Mouse (Mus musculus): Measurements from ENCODE around the gene Ntrk3. TPM values are rescaled to one million over a fixed set of nuclear protein-coding genes. Genes with fewer than 3 reads are reported as not detected.

Gene Ntrk3
- total RNA-seq (2018; cell fraction: chromatin; rRNA removed), result under 1 TPM in 2 of 26 experiments, not detected in 24; 0.16 to 0.38 TPM
- total RNA-seq (2018; cell fraction: cytosol; rRNA removed), result not detected
- under 1 TPM in 1 of 26 experiments, not detected in 25; 0.30 TPM for total RNA-seq (2018; cell fraction: nucleus; rRNA removed)
- polyA plus RNA-seq (2018), result not detected in 3 replicates

GRCm38 (mm10) chr7:78737614-78738210 is at the start of gene Ntrk3:
Gene Ntrk3, minus strand, starts transcription at chr7:78738012.
- Histone ChIP-seq H3K36me3 (ENCODE audit: inconsistent target) (no peaks in the 10 kb centered on the region), H3K4me3 (ENCODE audit: inconsistent target) (no peak within 1 kb of the TSS), H3K27ac (no peak within 1 kb of the TSS), H3K79me2 (ENCODE audit: inconsistent target) (no peaks in the 10 kb centered on the region)
- 85% methylated on average over 5 of the region's 5 CpGs for WGBS (ENCODE audit: missing documents)

- H3K79me2 ChIP-seq (ENCODE audit: inconsistent target), result peaks cover 27% of the 10 kb centered on the region
- 90% methylated on average over 5 of the region's 5 CpGs for WGBS (ENCODE audit: missing documents)
- H3K4me3 ChIP-seq (ENCODE audit: inconsistent target), result no peak overlapping the region
- no peak overlapping the region for H3K27ac ChIP-seq
- peaks cover 24% of the 10 kb centered on the region for H3K36me3 ChIP-seq (ENCODE audit: inconsistent target)
These were observed 48.1 kb upstream of the Ntrk3 start for GRCm38 (mm10) chr7:78785906-78786305.

GRCm38 (mm10) chr7:78782639-78783581 is 45.1 kb upstream of the Ntrk3 start, which contains the start of the genes Mrps11 and Mrpl46:
Gene Mrps11, plus strand, starts transcription at chr7:78783119.
Gene Mrpl46, minus strand, starts transcription at chr7:78783531.
- WGBS (ENCODE audit: missing documents), result under 1% methylated on average over 44 of the region's 44 CpGs
- Histone ChIP-seq H3K36me3 (ENCODE audit: inconsistent target) (peaks cover 22% of the 10 kb centered on the region), H3K4me3 (ENCODE audit: inconsistent target) (peak within 1 kb of the TSS; percentile 99), H3K79me2 (ENCODE audit: inconsistent target) (peaks cover 29% of the 10 kb centered on the region), H3K27ac (peak within 1 kb of the TSS; percentile 92)

DNA sequence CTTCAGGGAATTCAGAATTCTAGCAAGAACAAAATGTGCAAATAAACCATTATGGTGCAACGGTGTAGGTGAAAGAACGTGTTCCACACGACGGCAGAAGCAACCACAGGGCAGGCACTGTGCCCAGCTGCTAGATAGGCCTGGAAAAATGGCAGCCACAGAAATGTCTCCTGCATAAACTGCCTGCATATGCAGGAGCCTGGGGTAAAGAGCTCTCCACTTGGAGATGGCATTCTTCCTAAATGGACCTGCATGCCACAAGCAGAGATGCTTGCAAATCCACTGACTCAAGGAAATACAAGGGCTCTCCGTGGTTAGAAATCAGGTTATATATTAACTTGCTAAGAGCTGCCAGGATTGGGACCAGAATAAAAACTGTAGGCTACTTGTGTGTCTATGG is 40.9 kb upstream of the Ntrk3 start:
- Histone ChIP-seq H3K4me3 (ENCODE audit: inconsistent target) (no peak overlapping the region), H3K79me2 (ENCODE audit: inconsistent target) (peaks cover 27% of the 10 kb centered on the region), H3K27ac (no peak overlapping the region), H3K36me3 (ENCODE audit: inconsistent target) (peaks cover 61% of the 10 kb centered on the region)
- 94% methylated on average over 5 of the region's 5 CpGs for WGBS (ENCODE audit: missing documents)

DNA sequence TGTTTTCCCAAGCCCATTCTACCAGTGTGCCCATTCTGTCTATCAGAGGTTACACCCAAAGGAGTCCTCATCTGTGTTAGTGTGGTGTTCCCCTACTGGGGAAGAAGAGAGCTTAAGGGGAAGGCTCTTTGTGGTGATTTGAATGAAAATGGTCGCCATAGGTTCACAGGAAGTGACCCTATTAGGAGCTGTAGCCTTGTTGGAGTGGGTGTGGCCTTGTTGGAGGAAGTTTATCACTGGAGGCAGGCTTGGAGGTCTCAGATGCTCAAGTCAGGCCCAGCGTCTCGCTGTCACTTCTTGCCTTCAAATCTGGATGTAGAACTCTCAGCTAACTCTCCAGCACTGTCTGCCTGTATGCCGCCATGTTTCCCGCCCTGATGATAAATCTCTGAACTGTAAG is 33.1 kb upstream of the Ntrk3 start:
- H3K79me2 ChIP-seq (ENCODE audit: inconsistent target), result no peaks in the 10 kb centered on the region
- no peak overlapping the region for H3K4me3 ChIP-seq (ENCODE audit: inconsistent target)
- no peak overlapping the region for H3K27ac ChIP-seq
- WGBS (ENCODE audit: missing documents), result 84% methylated on average over 5 of the region's 5 CpGs
- peaks cover 19% of the 10 kb centered on the region for H3K36me3 ChIP-seq (ENCODE audit: inconsistent target)

DNA sequence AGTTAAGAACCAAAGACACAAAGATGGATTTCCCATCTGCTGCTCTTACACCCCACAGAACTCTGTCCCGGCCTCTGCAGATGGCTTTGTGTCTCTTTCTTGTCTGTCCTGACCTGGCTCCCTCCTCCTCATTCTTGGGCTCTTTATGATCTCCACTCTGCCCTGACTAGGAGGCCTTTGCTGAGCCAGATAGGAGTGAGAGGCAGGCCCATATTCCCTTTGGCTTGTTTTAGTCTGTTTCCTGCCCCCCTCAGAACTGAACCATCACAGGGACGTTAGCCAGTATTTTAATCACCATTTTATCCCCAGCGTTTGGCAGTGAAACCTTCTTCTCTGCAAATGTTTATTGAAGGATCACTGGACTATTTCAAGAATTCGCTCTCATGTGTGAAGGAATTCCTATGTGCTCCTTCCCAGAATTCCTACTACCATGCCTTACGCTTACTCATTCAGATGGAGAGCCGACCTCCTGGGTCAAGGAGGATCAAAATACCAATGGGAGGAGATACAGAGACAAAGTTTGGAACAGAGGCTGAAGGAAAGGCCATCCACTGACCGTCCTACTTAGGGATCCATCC is 31.4 kb upstream of the Ntrk3 start:
- Histone ChIP-seq H3K27ac (no peak overlapping the region), H3K36me3 (ENCODE audit: inconsistent target) (peaks cover 3% of the 10 kb centered on the region; the same call in 1 of the 2 replicates), H3K79me2 (ENCODE audit: inconsistent target) (no peaks in the 10 kb centered on the region), H3K4me3 (ENCODE audit: inconsistent target) (no peak overlapping the region)
- WGBS (ENCODE audit: missing documents), result 79% methylated on average over 7 of the region's 7 CpGs

DNA sequence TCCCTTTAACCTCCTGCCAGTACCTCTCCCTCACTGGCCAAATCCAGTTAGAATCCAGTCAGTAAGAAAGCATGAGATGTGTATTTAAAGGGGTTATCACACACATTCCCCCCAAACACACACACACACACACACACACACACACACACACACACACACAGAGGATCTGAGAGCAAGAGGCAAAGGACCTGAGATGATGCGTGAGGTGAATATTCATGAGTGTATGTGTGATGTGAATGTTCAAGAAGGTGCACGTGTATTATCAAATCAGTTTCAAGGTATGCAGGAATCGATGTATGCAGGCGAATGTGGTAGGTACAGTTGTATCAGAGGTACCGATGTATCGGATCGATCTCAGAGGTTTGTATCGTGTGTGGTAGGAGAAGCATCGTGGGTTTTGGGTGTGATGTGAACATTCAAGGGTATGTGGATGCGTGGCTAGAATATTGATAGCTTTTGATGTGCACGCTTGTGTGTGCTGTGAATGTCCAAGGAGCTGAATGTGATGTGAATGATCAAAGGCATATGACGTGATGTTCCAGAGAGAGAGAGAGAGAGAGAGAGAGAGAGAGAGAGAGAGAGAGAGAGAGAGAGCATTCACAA is 30.2 kb upstream of the Ntrk3 start:
- H3K79me2 ChIP-seq (ENCODE audit: inconsistent target), result no peaks in the 10 kb centered on the region
- H3K36me3 ChIP-seq (ENCODE audit: inconsistent target), result no peaks in the 10 kb centered on the region
- WGBS (ENCODE audit: missing documents), result 84% methylated on average over 12 of the region's 12 CpGs
- no peak overlapping the region for H3K27ac ChIP-seq
- no peak overlapping the region for H3K4me3 ChIP-seq (ENCODE audit: inconsistent target)

GRCm38 (mm10) chr7:78766019-78766683 is 28.3 kb upstream of the Ntrk3 start:
- Histone ChIP-seq H3K4me3 (ENCODE audit: inconsistent target) (no peak overlapping the region), H3K27ac (no peak overlapping the region), H3K36me3 (ENCODE audit: inconsistent target) (no peaks in the 10 kb centered on the region), H3K79me2 (ENCODE audit: inconsistent target) (no peaks in the 10 kb centered on the region)
- WGBS (ENCODE audit: missing documents), result 26% methylated on average over 18 of the region's 18 CpGs

DNA sequence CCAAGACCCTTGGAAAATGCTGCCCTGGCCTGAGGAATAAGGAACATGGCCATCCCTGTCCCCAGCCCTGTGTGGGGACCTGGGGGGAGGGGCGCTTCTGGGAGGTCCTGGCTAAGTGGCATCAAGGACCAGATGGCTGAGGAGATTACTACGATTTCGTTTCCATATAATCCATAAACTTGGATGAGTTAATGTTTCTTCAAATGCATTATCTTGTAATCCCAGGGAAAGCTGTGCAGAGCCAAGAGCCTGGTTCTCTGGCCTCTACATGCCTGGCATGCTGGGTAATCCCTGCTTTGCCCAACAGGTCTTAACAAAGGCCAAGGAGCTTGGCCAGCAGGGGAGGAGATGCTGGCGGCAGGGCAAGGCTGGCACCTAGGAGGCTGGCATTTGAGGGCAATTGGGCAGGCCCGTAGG is 27.4 kb upstream of the Ntrk3 start:
- Histone ChIP-seq H3K27ac (no peak overlapping the region), H3K36me3 (ENCODE audit: inconsistent target) (no peaks in the 10 kb centered on the region), H3K4me3 (ENCODE audit: inconsistent target) (no peak overlapping the region), H3K79me2 (ENCODE audit: inconsistent target) (no peaks in the 10 kb centered on the region)
- 83% methylated on average over 5 of the region's 5 CpGs for WGBS (ENCODE audit: missing documents)

GRCm38 (mm10) chr7:78763801-78764200 is 26.0 kb upstream of the Ntrk3 start:
- 89% methylated on average over 3 of the region's 3 CpGs for whole genome bisulfite sequencing (ENCODE audit: missing documents)
- Histone ChIP-seq H3K79me2 (ENCODE audit: inconsistent target) (no peaks in the 10 kb centered on the region), H3K36me3 (ENCODE audit: inconsistent target) (no peaks in the 10 kb centered on the region), H3K27ac (no peak overlapping the region), H3K4me3 (ENCODE audit: inconsistent target) (no peak overlapping the region)

- Histone ChIP-seq H3K27ac (no peak overlapping the region), H3K79me2 (ENCODE audit: inconsistent target) (no peaks in the 10 kb centered on the region), H3K4me3 (ENCODE audit: inconsistent target) (no peak overlapping the region), H3K36me3 (ENCODE audit: inconsistent target) (no peaks in the 10 kb centered on the region)
- WGBS (ENCODE audit: missing documents), result 74% methylated on average over 8 of the region's 8 CpGs
These were observed 16.7 kb upstream of the Ntrk3 start for GRCm38 (mm10) chr7:78754458-78755000.

DNA sequence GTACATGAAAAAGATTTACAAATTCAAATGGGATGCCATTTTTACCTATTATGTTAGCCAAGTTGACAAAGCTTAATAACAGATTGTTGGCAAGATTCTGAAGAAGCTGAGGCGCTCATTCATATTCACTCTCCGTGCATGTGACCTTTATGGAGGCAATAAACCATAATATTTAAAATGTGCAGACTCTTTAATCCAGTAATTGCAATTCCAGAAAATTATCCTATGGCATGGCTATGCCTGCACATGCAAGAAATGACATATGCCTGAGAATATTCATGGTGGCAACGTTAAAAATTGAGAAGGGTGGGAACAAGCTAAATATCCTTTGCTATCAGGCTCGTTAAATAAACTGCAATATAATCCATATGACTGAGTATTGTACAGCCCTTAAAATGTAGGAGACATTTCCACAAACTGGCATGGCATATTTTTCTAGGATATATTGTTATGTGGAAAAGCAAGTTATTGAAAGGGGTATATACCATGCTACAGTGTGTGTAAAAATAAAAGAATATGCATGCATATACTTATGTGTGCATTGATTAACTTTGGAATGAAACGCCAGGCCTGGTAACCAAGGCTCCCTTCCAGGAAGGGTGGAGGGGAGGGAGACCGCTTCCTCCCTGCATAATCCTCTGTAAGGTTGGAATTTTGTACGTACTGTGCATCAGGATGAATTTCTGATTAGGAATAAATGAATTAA is 16.1 kb upstream of the Ntrk3 start:
- WGBS (ENCODE audit: missing documents), result 89% methylated on average over 7 of the region's 7 CpGs
- Histone ChIP-seq H3K27ac (no peak overlapping the region), H3K36me3 (ENCODE audit: inconsistent target) (no peaks in the 10 kb centered on the region), H3K4me3 (ENCODE audit: inconsistent target) (no peak overlapping the region), H3K79me2 (ENCODE audit: inconsistent target) (no peaks in the 10 kb centered on the region)

- no peaks in the 10 kb centered on the region for H3K36me3 ChIP-seq (ENCODE audit: inconsistent target)
- no peaks in the 10 kb centered on the region for H3K79me2 ChIP-seq (ENCODE audit: inconsistent target)
- H3K4me3 ChIP-seq (ENCODE audit: inconsistent target), result no peak overlapping the region
- 75% methylated on average over 4 of the region's 4 CpGs for WGBS (ENCODE audit: missing documents)
- H3K27ac ChIP-seq, result no peak overlapping the region
These were observed 15.1 kb upstream of the Ntrk3 start for GRCm38 (mm10) chr7:78752961-78753360.

Measured in macrophage (primary cell).